Mouse (Mus musculus): ENCODE data around the gene Pcdh9.

Pcdh9 gene

GRCm38 (mm10) chr14:93890519-93891370, at the start of gene Pcdh9:
TSS of gene Pcdh9 (minus strand) at chr14:93890679.
- peak in 1 of 2 experiments; percentile 3 for DNase-seq (ENCODE audit: low spot score in 2 of 2)

GRCm38 (mm10) chr14:93906928-93907327, 16.4 kb upstream of the Pcdh9 start:
- no peak for DNase-seq (ENCODE audit: low spot score in 2 of 2)

GRCm38 (mm10) chr14:93898533-93898932, 8.1 kb upstream of the Pcdh9 start:
- DNase-seq (ENCODE audit: low spot score in 2 of 2) = no peak

- no peak for DNase-seq (ENCODE audit: low spot score in 2 of 2)
These were observed 4.7 kb upstream of the Pcdh9 start for GRCm38 (mm10) chr14:93895131-93895530.

GRCm38 (mm10) chr14:93891371-93891746, 880 bp upstream of the Pcdh9 start:
- no peak for DNase-seq (ENCODE audit: low spot score in 2 of 2)

GRCm38 (mm10) chr14:93889839-93890518, 500 bp downstream of the Pcdh9 start:
- DNase-seq (ENCODE audit: low spot score in 2 of 2) = no peak

- no peak for DNase-seq (ENCODE audit: low spot score in 2 of 2)
These were observed 1.2 kb downstream of the Pcdh9 start for GRCm38 (mm10) chr14:93889231-93889630.

GRCm38 (mm10) chr14:93888346-93888745, 2.1 kb downstream of the Pcdh9 start:
- DNase-seq (ENCODE audit: low spot score in 2 of 2) = no peak

- no peak for DNase-seq (ENCODE audit: low spot score in 2 of 2)
These were observed 3.4 kb downstream of the Pcdh9 start for GRCm38 (mm10) chr14:93887066-93887465.

- DNase-seq (ENCODE audit: low spot score in 2 of 2) = no peak
These were observed 4.9 kb downstream of the Pcdh9 start for GRCm38 (mm10) chr14:93885551-93886084.

GRCm38 (mm10) chr14:93884467-93884866, 6.0 kb downstream of the Pcdh9 start:
- no peak for DNase-seq (ENCODE audit: low spot score in 2 of 2)

- no peak for DNase-seq (ENCODE audit: low spot score in 2 of 2)
These were observed 10.4 kb downstream of the Pcdh9 start for GRCm38 (mm10) chr14:93880071-93880470.

GRCm38 (mm10) chr14:93875968-93876367, 14.5 kb downstream of the Pcdh9 start:
- DNase-seq (ENCODE audit: low spot score in 2 of 2) = no peak

GRCm38 (mm10) chr14:93868211-93868610, 22.3 kb downstream of the Pcdh9 start:
- DNase-seq (ENCODE audit: low spot score in 2 of 2) = no peak

- DNase-seq (ENCODE audit: low spot score in 2 of 2) = no peak
These were observed 32.4 kb downstream of the Pcdh9 start for GRCm38 (mm10) chr14:93858069-93858468.

GRCm38 (mm10) chr14:93846091-93846677, 44.3 kb downstream of the Pcdh9 start:
- no peak for DNase-seq (ENCODE audit: low spot score in 2 of 2)

- DNase-seq (ENCODE audit: low spot score in 2 of 2) = no peak
These were observed 47.7 kb downstream of the Pcdh9 start for GRCm38 (mm10) chr14:93842686-93843288.

- no peak for DNase-seq (ENCODE audit: low spot score in 2 of 2)
These were observed 58.0 kb downstream of the Pcdh9 start for GRCm38 (mm10) chr14:93832511-93832910.

GRCm38 (mm10) chr14:93827159-93827558, 63.3 kb downstream of the Pcdh9 start:
- DNase-seq (ENCODE audit: low spot score in 2 of 2) = no peak

- no peak for DNase-seq (ENCODE audit: low spot score in 2 of 2)
These were observed 64.4 kb downstream of the Pcdh9 start for GRCm38 (mm10) chr14:93826042-93826462.

GRCm38 (mm10) chr14:93818845-93819244, 71.6 kb downstream of the Pcdh9 start:
- no peak for DNase-seq (ENCODE audit: low spot score in 2 of 2)

GRCm38 (mm10) chr14:93817591-93817990, 72.9 kb downstream of the Pcdh9 start:
- DNase-seq (ENCODE audit: low spot score in 2 of 2) = no peak

All from spleen, postnatal 36 days (tissue).